Mouse (Mus musculus) midbrain, embryonic 15.5 days (tissue): ENCODE measurements around the gene Ythdf2. TPM values are rescaled to one million over a fixed set of nuclear protein-coding genes. Genes with fewer than 3 reads are reported as not detected.

Source experiments
- ATAC-seq: fragments of 200-750 bp; cut with Nextera tagmentation; replicated peaks from 2 replicates; pipeline ENCODE4 v1.8.0; 2017; ENCODE audit warnings: moderate TSS enrichment
- H3K27ac ChIP-seq: fragments of 300-500 bp; sonication (generic); 2 replicates; pipeline ENCODE4 v1.5.1; 2015; ENCODE audit warnings: mild to moderate bottlenecking, inconsistent platforms
- H3K27me3 ChIP-seq: fragments of 300-500 bp; sonication (generic); replicated peaks from 2 replicates; pipeline ENCODE4 v1.6.1; 2015; ENCODE audit warnings: inconsistent platforms
- H3K36me3 ChIP-seq: fragments of 300-500 bp; sonication (generic); replicated peaks from 2 replicates; pipeline ENCODE4 v1.6.1; 2015; ENCODE audit warnings: inconsistent platforms
- H3K4me1 ChIP-seq: fragments of 300-500 bp; sonication (generic); 2 replicates; pipeline ENCODE4 v1.6.1; 2015; ENCODE audit warnings: inconsistent platforms
- H3K4me2 ChIP-seq: fragments of 300-500 bp; sonication (generic); 2 replicates; pipeline ENCODE4 v1.6.1; 2015; ENCODE audit warnings: inconsistent platforms, mild to moderate bottlenecking, moderate library complexity
- H3K4me3 ChIP-seq: fragments of 300-500 bp; sonication (generic); 2 replicates; pipeline ENCODE4 v1.5.1; 2015; ENCODE audit warnings: mild to moderate bottlenecking, inconsistent platforms
- H3K9ac ChIP-seq: fragments of 300-500 bp; sonication (generic); 2 replicates; pipeline ENCODE4 v1.6.1; 2015; ENCODE audit warnings: mild to moderate bottlenecking, inconsistent platforms
- H3K9me3 ChIP-seq: fragments of 300-500 bp; sonication (generic); 2 replicates; pipeline ENCODE4 v1.6.1; 2016; ENCODE audit warnings: inconsistent platforms
- WGBS: fragments of 180-500 bp; shearing (Covaris S2); methylation state at CpG from one replicate; pipeline ENCODE4 v1.1.7; 2015; ENCODE audit warnings: mixed read lengths; 5-methylcytosine and 5-hydroxymethylcytosine counted together
- polyA plus RNA-seq: library from polyadenylated mRNA; unstranded; fragments of >200 nt; fragmentation: Nextera tagmentation; extraction: Ambion mirVana; gene quantifications from 2 replicates; pipeline ENCODE4 v1.2.1, GENCODE M21; 2015

Ythdf2 gene
- polyA plus RNA-seq, 1 experiment from 2014 or later = 117 TPM

GRCm38 (mm10) chr4:132167436-132167835, 44.7 kb downstream of the Ythdf2 start:
- WGBS = 87% methylated on average over 3 of the region's 3 CpGs
- Histone ChIP-seq H3K9ac (no peak overlapping the region), H3K27ac (no peak overlapping the region), H3K27me3 (no peaks in the 10 kb centered on the region), H3K4me2 (no peak overlapping the region), H3K4me3 (no peak overlapping the region), H3K9me3 (no peaks in the 10 kb centered on the region), H3K36me3 (no peaks in the 10 kb centered on the region), H3K4me1 (peaks cover 8% of the 10 kb centered on the region; the same call in 1 of the 2 replicates)
- ATAC-seq = no peak

GRCm38 (mm10) chr4:132166350-132167290, 45.5 kb downstream of the Ythdf2 start:
- H3K4me1 ChIP-seq = peaks cover 8% of the 10 kb centered on the region; the same call in 1 of the 2 replicates
- H3K9me3 ChIP-seq = no peaks in the 10 kb centered on the region
- H3K4me3 ChIP-seq = no peak overlapping the region
- no peak overlapping the region for H3K27ac ChIP-seq
- no peaks in the 10 kb centered on the region for H3K27me3 ChIP-seq
- H3K36me3 ChIP-seq = no peaks in the 10 kb centered on the region
- H3K9ac ChIP-seq = no peak overlapping the region
- H3K4me2 ChIP-seq = no peak overlapping the region
- 56% methylated on average over 16 of the region's 16 CpGs for WGBS
- ATAC-seq = no peak

DNA sequence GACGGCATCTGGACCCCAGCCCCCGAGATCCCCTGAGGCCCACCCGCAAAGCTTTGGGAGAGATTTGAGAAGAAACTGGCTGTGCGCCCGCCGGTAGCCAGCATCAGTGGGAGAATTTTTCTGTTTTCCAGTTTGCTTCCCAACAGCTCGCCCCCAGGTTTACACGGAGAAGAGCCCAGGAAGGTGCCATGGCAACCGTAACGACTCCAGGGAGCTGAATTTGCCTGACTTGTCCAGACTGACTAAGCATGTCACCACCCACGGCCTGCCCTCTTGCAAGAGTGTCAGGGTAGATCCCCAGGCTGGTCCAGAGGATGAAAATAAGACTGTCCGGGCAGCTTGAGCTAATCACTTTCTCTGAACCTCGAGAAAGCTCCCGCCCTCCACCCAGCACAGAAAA, 46.4 kb downstream of the Ythdf2 start:
- 45% methylated on average over 14 of the region's 14 CpGs for WGBS
- peaks cover 8% of the 10 kb centered on the region; the same call in 1 of the 2 replicates for H3K4me1 ChIP-seq
- ATAC-seq = no peak

DNA sequence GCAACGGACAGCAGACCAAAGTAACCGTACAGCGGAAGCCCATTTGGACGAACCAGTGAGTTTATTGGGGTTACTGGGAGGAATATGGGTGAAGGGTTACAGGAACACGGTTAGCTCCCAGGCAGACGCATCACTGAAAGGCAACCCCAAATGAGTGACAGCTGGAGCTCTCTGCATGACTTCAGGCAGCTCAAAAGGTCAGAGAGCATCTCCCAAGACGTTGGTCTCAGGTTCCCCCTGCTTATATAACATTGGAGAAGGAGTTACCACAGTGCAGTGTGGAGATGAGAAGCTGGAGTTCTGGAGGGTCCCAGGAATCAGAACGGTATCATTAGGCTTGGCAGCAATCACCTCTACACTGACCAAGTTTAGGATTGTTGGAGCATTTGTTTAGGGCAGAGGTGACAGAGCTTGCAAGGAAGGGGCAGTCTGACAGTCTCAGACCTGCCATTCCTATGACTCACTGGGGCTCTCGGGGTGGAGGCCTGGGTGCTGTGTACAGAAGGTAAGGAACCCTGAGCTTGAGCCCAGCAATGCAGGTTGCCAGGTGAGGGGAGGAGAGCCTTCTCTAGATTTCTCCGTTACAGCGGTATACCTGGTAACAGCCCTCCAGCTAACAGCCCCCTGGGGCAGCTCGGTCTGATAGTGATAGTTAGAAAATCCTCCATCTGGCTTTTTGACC, 55.0 kb downstream of the Ythdf2 start:
- Histone ChIP-seq H3K27me3 (no peaks in the 10 kb centered on the region), H3K9ac (no peak overlapping the region), H3K9me3 (no peaks in the 10 kb centered on the region), H3K36me3 (no peaks in the 10 kb centered on the region), H3K4me1 (peaks cover 5% of the 10 kb centered on the region; the same call in 1 of the 2 replicates), H3K27ac (no peak overlapping the region), H3K4me3 (no peak overlapping the region), H3K4me2 (no peak overlapping the region)
- no peak for ATAC-seq
- 65% methylated on average over 12 of the region's 12 CpGs for WGBS

More for the DNA sequence above, 46.4 kb downstream of the Ythdf2 start:
- Histone ChIP-seq H3K36me3 (no peaks in the 10 kb centered on the region), H3K9me3 (no peaks in the 10 kb centered on the region), H3K4me2 (no peak overlapping the region), H3K9ac (no peak overlapping the region), H3K4me3 (no peak overlapping the region), H3K27me3 (no peaks in the 10 kb centered on the region), H3K27ac (no peak overlapping the region)

- H3K27me3 ChIP-seq = no peaks in the 10 kb centered on the region
- no peaks in the 10 kb centered on the region for H3K9me3 ChIP-seq
- no peak for ATAC-seq
- H3K4me1 ChIP-seq = peaks cover 5% of the 10 kb centered on the region; the same call in 1 of the 2 replicates
- no peak overlapping the region for H3K4me3 ChIP-seq
- no peak overlapping the region for H3K9ac ChIP-seq
- H3K27ac ChIP-seq = no peak overlapping the region
- 10% methylated on average over 6 of the region's 6 CpGs for WGBS
- H3K4me2 ChIP-seq = no peak overlapping the region
- no peaks in the 10 kb centered on the region for H3K36me3 ChIP-seq
Measured at GRCm38 (mm10) chr4:132154877-132155670, 57.0 kb downstream of the Ythdf2 start.

GRCm38 (mm10) chr4:132151673-132152072, 60.4 kb downstream of the Ythdf2 start:
- peaks cover 3% of the 10 kb centered on the region for H3K27me3 ChIP-seq
- H3K9ac ChIP-seq = no peak overlapping the region
- no peaks in the 10 kb centered on the region for H3K9me3 ChIP-seq
- no peak overlapping the region for H3K27ac ChIP-seq
- H3K4me3 ChIP-seq = no peak overlapping the region
- H3K4me1 ChIP-seq = peaks cover 5% of the 10 kb centered on the region; the same call in 1 of the 2 replicates
- no peak overlapping the region for H3K4me2 ChIP-seq
- WGBS = 68% methylated on average over 1 of the region's 1 CpGs
- no peak for ATAC-seq
- no peaks in the 10 kb centered on the region for H3K36me3 ChIP-seq

- Histone ChIP-seq H3K4me1 (peaks cover 6% of the 10 kb centered on the region; the same call in 1 of the 2 replicates), H3K27ac (no peak overlapping the region), H3K4me3 (no peak overlapping the region), H3K4me2 (no peak overlapping the region), H3K36me3 (no peaks in the 10 kb centered on the region), H3K9ac (no peak overlapping the region), H3K9me3 (no peaks in the 10 kb centered on the region), H3K27me3 (peaks cover 52% of the 10 kb centered on the region)
- no peak for ATAC-seq
- WGBS = 77% methylated on average over 5 of the region's 5 CpGs
Measured at GRCm38 (mm10) chr4:132146201-132146600, 65.9 kb downstream of the Ythdf2 start.

DNA sequence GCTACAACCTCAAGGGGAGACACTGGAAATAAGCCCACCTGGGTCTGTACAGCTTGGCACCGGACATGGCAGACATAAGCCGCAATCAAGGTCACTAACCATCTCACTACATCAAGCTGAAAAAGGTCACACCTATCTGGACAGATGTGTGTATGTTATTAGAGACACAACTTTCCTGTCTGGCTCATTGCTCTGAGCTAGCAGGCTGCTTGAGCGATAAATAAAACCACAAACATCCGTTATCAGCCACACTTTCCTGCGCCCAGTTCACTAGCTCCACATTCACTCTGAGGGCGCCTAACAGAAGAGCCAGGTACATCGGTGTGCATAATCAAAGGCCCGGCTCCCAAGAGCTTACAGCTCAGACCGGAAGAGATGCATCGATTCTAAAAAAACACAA, 67.0 kb downstream of the Ythdf2 start:
- H3K27me3 ChIP-seq = peaks cover 55% of the 10 kb centered on the region
- no peaks in the 10 kb centered on the region for H3K36me3 ChIP-seq
- H3K27ac ChIP-seq = no peak overlapping the region
- H3K4me1 ChIP-seq = peaks cover 6% of the 10 kb centered on the region; the same call in 1 of the 2 replicates
- no peak for ATAC-seq
- no peak overlapping the region for H3K9ac ChIP-seq
- no peaks in the 10 kb centered on the region for H3K9me3 ChIP-seq
- H3K4me2 ChIP-seq = no peak overlapping the region
- no peak overlapping the region for H3K4me3 ChIP-seq
- WGBS = 36% methylated on average over 10 of the region's 10 CpGs

- peak within 1 kb of the TSS; percentile 32; the same call in 1 of the 2 replicates for H3K9ac ChIP-seq
- no peaks in the 10 kb centered on the region for H3K36me3 ChIP-seq
- peak within 1 kb of the TSS; percentile 39 for H3K4me3 ChIP-seq
- WGBS = under 1% methylated on average over 82 of the region's 89 CpGs
- H3K27me3 ChIP-seq = peaks cover 55% of the 10 kb centered on the region
- no peaks in the 10 kb centered on the region for H3K9me3 ChIP-seq
- H3K4me1 ChIP-seq = peaks cover 6% of the 10 kb centered on the region; the same call in 1 of the 2 replicates
- no peak within 1 kb of the TSS for H3K27ac ChIP-seq
- peak within 1 kb of the TSS; percentile 66 for H3K4me2 ChIP-seq
- no peak for ATAC-seq
Measured at GRCm38 (mm10) chr4:132144080-132144841, 67.8 kb downstream of the Ythdf2 start, which contains the start of gene Oprd1. Gene Oprd1, minus strand, starts transcription at chr4:132144486.

GRCm38 (mm10) chr4:132138640-132139039, 73.5 kb downstream of the Ythdf2 start:
- H3K4me3 ChIP-seq = no peak overlapping the region
- H3K9ac ChIP-seq = no peak overlapping the region
- H3K27me3 ChIP-seq = peaks cover 24% of the 10 kb centered on the region
- H3K27ac ChIP-seq = no peak overlapping the region
- no peak for ATAC-seq
- H3K4me2 ChIP-seq = no peak overlapping the region
- H3K4me1 ChIP-seq = no peaks in the 10 kb centered on the region
- WGBS = 91% methylated on average over 2 of the region's 2 CpGs
- no peaks in the 10 kb centered on the region for H3K9me3 ChIP-seq
- no peaks in the 10 kb centered on the region for H3K36me3 ChIP-seq

GRCm38 (mm10) chr4:132137013-132137412, 75.1 kb downstream of the Ythdf2 start:
- Histone ChIP-seq H3K4me3 (no peak overlapping the region), H3K4me1 (no peaks in the 10 kb centered on the region), H3K27me3 (0 out of 2 replicates have a peak, but pooled peaks cover 8% of the 10 kb centered on the region), H3K36me3 (no peaks in the 10 kb centered on the region), H3K27ac (no peak overlapping the region), H3K4me2 (no peak overlapping the region), H3K9me3 (no peaks in the 10 kb centered on the region), H3K9ac (no peak overlapping the region)
- no peak for ATAC-seq
- WGBS = 83% methylated on average over 7 of the region's 7 CpGs
